Mouse (Mus musculus) granulocyte monocyte progenitor cell, adult 5-6 weeks (primary cell): ENCODE measurements around the gene Fgfr2. TPM values are rescaled to one million over a fixed set of nuclear protein-coding genes. Genes with fewer than 3 reads are reported as not detected.

Experiments
- ATAC-seq: replicated peaks from 2 replicates; pipeline ENCODE4 v1.8.0; 2016; ENCODE audit warnings: mild to moderate bottlenecking, moderate TSS enrichment, inconsistent platforms; ENCODE audit not compliant: poor library complexity, severe bottlenecking
- total RNA-seq, 2 experiments: library from RNA; stranded (forward) in 1 of 2; stranded (reverse) in 1 of 2; fragments of 200-712, 200-1000 nt in 1 of 2; fragments of >200 nt in 1 of 2; fragmentation: Nextera tagmentation in 1 of 2; gene quantifications; 2 replicates each; pipeline ENCODE4 v1.2.3; 2014 to 2017

The Fgfr2 gene
- total RNA-seq, 2 experiments from 2014 or later, result not detected

DNA sequence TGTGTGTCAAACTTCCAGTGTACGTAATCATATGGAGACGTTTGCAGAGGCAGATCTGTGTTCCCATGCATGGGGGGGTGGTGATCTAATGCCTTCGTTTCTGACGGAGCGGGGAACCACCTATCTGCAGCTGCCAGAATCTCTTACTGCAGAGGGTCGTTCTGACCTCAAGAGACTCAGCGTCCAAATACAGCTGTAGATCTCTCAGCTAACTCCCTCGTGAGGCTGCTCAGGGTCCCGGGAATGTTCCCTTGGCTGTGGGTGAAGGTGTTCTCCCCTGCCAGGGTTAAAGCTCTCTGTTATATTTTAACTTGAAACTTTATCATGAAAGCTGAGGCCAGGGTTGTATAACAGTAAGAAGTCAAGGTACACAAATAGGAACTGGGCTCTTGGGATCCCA, 2414.2 kb downstream of the Fgfr2 start:
- no peak for ATAC-seq

DNA sequence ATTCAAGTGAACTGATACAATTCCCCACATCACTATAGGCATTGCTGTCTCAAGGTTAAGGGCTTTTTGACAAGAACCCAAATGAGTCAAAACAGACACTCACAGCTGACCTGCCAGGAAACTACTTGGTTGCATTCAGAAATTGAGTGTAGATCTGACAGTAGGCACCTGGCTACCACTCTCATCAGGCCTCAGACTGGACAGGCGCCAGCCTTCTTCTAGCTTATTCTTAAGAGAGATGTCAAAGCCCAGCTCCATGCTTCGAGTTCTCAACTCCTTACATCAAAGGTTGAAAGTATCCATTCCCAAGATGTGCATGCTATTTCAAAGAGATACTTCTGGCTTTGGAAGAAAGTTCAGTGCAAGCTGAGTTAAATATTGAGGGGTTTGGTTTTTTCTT, 2417.9 kb downstream of the Fgfr2 start:
- ATAC-seq, result no peak

DNA sequence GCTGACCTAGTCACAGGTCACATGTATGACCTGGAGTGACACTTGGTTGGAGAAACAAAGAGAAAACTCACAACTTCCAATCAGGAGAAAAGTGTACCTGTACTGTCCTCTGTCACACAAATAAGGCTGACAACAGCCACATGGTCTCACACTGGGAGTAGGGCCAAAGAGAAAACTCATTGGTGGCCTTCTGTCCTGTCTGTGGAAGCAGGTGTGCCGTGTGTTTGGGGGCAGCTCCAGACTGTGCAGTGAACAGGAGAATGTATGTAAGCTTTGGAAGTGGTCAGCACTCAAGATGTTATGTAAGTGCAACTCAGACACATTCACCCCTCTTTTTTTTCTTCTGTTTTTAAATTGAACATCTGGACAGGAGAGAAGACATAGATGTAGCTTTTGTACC, 2421.8 kb downstream of the Fgfr2 start:
- no peak for ATAC-seq

DNA sequence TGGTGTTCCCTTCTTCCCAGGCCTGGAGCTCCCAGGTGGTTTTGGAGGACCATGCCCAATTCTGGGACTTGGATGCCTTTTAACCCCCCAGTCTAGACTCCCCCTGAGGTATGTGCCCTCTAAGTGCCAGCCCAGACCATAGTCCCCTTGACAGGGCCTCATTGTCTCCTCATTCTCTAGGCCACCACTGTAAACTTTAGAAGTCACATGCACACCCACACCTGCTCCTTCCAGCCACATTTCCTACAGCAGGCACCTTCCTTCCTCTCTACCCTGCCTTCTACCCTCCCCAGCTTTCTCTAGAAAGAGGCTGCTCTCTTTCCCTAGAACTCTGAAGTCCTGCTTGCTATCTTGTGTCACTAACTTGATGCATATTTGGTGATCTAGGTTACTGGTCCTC, 2424.7 kb downstream of the Fgfr2 start:
- ATAC-seq, result no peak

DNA sequence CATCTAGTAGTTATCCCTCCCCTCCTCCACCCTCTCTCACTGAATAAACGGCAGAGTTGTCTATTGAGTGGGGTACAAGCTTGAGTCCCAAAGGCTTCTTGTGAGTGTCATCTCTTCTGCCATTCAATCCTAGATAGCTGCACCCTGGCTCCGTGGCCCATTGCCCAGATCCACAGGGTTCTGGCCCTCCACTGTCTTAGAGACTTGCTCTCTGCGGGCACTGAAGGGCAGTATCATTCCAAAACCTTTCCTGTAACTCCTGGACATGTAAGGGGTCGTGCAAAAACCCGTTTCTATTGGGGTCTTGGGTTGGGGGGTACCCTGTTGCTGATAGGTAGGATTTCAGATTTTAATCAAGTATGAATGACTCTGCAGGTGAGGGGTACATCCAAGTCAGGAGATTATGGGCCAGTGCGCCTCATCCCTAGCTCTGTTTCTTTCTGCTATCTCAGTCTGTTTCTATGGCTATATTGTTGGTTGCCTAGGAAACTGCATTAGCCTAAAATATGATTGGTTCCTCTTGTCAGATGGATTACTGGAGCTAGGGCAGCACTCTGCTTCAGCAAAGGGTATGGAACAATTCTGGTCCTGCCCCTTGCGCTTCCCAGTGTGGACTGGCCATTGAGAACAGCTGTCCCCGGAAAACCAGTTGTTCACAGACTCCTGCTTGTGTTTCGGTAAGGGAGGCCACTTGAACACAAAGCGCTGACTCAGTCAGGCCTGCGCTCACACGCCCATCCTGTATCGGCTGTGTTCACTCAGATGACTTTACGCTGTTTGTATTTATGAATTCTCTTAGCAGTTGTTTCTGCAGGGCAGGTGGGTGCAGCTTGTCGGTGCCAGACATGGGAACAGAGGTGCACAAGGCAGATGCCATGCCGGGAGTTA, 2426.6 kb downstream of the Fgfr2 start:
- ATAC-seq, result no peak

DNA sequence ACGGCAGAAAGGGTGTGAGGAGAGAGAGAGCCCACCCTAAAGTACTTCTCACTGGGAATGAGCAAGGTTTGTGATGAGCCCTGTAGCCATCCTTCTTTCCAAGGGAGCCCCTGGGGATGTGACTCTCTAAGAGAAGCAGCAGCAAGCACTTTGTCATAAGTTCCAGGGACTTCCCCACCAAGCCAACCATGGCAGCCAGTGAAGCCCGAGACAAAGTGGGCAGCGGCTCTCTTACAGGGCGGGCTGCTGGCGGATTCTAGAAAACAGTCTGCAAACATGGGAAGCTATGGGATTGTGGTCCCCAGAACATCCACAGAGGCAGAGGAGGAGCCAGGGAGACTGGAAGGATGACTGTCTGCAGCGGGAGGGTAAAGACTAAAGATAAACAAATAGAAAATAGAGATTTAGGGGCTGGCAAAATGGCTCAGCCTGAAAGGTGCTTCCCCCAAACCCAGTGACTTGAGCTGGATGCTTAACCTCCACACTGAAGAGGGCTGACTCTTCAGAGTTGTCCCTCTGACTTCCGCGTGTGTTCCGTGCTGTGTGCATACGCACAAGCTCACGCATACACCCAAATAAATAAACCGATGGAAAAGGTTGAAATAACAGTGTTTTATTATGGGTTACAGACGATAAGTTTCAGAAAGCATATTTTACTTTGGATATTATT, 2427.3 kb downstream of the Fgfr2 start:
- ATAC-seq, result no peak

DNA sequence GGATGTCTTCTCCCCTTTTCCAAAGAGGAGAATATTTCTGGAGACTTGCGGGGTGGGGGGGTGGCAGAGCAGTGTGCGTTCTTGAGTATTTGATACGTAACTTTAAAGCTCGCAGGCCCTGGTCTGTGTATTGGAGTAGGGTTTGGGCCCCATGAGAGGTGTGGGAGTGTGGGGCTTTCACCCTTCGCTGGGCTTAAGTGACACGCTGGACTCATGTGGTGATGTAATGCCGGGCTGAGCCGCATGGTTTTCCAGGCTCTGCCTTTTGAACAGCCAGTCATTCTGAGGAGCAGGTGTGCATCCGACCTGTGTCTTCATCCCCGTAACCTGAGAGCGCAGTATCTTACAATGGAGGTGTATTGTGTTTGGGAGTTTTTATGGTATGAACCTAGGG, 2429.4 kb downstream of the Fgfr2 start:
- ATAC-seq, result no peak

DNA sequence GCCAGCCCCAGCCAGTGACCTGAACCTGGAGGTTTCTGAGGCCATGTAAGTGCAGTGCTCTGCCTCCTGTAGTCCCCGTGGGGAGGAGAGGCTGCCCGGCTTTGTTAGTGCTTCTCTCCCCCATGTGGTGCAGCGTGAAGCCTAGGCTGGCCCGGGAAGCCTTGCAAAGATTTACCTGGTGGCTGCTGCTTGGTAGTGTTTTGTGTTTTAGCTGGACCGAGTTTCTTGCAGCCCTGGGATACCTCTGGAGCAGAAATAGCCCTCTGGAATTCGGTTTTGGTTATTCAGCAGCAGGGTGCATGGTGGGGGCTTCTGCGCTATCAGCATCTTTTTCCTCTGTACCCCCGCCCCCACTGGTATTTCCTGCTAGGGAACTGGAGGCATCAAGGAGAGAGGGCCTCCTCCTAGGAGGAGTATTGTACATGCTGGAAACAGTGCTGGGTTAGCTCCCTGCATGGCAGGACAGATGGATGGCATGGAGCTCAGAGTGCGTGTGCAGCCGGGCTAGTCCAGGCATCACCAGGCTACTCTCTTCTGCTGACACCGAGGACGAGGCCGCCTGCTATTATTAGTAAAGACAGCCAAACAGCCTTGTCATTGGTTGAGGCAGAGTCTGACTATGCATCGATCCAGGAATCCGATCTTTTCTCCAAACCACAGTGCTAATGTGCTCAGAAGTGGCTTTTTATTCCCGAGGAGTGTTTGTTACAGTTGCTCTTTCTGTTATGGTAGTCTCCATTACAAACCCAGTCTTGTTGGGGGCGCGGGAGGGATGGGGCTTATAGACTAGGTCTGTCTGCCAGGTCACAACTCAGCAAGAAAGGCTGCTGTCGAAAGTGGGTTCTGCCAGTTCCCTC, 2430.0 kb downstream of the Fgfr2 start:
- no peak; the same call in 1 of the 2 replicates for ATAC-seq

DNA sequence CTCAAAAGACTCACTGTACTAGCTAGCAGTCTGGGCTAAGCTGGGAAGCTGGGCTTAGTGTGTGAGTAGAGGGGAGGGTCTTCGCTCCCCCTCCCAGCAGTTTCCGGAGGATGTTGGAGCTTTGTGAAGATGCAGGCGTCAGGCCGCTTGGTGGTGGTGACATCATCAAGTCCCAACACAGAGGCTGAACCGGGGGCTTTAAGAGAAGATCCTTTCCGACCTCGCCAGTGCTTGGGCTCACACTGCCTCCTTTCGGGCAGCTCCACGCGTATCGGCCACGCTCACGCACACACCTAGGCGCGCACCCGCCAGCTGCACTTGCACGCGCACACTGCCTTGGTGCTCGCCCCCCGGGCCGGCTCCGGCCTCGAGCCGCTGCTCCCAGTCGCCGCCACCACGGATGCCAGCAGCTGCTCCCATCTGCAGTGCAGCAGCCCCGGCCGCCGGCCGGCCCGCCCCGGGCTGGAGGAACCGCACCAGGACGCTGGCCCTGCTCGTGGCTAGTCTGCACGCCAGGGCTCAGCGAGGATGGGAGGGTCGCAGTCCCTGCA, 2430.7 kb downstream of the Fgfr2 start:
- peak; percentile 73 for ATAC-seq

DNA sequence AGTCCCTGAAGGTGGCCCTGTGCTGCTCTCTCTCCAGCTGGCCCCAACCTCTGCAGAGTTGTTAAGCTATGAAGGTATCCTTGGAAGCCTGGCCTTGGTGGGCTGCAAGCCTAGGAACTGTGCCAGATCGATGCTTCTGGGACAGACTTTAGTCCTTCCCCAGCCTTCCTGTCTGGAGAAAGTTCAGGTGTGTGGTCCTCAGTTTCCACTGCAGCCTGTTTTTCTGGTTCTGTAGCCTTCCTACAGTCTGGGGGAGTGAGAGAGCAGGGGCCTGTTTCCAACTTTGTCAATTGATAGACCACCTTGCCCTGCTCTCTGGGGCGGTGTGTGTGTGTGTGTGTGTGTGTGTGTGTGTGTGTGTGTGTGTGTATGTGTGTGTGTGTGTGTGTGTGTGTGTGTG, 2431.2 kb downstream of the Fgfr2 start:
- no peak for ATAC-seq

DNA sequence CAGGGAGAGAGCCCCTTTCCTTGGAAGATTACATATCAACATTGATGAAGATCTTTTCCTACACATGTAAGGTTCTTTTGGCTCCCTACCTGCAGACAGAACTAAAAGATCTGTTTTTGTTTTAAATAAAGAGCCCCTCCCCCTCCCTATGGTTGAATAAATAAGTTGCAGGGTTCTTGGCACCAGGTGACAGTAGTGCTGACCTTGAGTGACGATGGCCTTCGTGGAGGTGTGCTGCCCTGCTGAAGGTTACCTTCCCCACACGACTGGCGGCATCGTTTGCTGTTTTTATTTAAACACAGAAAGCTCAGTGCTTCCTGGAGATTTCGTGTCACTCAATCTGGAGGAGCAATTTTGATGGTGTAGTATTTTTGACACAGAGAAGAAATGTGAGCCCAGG, 2432.3 kb downstream of the Fgfr2 start:
- ATAC-seq, result no peak

DNA sequence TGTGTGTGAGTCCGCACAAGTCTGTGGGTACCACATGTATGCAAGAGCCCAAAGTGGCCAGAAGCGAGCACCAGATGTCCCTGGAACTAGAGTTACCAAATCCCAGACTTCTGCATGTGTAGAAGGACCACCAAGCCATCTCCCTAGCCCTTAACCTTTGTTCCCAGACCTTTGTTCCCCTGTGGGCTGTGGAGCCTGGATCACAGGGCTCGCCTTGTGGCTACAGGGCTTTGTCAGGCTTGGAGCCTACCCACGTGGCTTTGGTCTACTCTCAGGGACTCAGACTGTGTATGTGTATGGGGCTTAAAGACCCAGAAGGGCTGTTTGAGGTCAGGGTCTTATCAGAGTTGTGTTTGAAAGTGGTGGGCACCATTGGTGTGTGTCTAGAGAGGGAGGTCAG, 2434.5 kb downstream of the Fgfr2 start:
- no peak for ATAC-seq

DNA sequence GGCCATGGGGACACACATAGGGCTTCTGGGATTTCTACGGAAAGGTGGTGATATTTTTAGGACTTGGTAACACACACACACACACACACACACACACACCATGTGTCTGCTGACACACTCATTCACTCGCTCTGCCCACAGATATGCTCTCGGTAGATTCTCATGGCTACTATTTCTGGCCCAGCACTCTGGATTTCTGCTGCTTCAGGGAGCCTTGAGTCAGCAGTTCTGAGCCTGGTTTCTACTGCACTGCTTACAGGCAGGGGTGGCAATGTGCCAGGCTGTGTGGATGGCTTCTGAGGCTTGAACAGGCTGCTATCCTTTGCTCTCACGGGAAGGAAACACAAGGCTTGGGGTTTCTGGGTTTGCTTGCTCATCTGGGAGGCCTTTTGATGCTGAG, 2441.4 kb downstream of the Fgfr2 start:
- ATAC-seq, result no peak

DNA sequence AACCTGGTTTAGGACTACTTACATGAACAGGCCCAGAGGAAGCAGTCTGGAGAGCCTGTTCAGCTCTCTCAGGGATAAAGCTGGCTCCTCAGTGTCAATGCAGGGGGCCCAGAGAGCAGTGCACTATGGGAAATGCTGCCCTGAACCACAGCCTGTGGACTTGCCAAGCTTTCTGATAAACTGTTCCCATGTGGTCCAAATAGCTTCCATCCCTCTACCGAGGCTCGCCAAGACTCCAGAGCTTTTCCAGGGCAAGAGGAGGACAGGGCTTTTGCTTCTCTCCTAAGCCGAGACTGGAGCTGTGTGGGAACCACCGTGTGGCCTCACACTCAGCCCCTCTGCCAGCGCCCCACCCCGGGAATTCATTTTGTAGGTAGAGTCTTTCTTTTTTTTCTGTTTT, 2444.7 kb downstream of the Fgfr2 start:
- no peak for ATAC-seq

DNA sequence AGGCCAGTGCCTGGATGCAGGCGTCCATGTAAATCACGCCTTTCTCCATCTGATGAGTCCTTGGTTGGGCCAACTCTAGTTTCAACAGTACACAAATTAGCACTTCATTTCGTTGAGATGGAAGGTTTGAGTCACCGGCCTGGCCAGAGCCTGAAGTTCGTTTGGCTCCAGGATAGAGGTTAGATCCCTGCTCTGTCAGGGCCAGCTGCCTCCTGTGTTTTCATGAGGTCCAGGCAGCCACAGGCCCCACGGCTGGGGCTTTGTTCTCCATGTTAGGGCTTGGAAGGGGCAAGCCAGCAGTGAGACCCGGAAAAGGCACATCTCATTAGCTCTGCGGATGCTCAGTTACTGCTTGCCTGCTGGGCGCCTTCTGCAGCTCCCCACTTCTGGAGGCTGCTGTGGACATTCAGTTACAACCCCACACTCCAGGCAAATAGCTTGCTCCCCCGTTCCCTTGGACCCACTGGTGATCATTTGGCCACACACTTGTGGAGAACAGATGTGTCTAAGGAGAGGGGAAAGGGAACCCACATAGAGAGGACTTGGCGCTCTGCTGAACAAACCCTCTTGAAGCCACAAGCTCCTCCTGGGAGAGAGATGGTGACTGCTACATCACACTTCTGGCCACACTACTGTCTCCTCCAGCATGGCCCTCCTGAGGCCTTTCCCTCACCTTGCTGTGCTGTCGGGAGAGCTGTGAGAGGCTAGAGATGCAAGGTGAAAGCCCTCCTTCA, 2445.4 kb downstream of the Fgfr2 start:
- ATAC-seq, result no peak

DNA sequence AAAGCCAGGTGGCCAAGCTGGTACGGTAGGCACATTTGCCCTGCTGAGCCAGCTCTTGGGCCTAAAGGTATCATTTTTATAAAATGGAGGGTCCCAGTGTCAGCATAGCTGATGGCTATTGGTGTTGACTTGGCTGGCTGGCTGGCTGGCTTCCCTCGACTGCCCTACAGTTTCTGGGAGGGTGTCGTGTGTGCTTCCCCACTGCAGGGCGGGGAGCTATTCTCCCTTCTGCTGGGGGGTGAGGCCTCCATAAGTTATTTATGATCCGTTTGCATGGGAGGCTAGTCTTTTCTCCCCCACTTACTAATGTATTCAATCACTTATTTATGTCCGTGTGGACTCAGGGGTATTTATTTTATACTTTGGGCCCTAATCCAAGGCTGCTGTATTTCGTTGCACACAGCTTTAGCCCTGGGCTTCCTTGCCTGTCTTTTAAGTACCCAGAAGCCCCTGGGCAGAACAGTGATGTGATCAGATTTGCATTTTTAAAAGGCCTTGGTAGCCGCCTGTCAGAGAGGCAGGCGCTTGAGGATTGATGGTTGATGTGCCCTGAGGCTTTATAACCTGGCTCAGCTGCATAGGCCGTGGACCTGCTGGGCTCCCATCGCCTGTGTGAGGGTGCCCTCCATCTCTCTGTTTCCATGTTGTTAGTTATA, 2446.1 kb downstream of the Fgfr2 start:
- ATAC-seq, result no peak

DNA sequence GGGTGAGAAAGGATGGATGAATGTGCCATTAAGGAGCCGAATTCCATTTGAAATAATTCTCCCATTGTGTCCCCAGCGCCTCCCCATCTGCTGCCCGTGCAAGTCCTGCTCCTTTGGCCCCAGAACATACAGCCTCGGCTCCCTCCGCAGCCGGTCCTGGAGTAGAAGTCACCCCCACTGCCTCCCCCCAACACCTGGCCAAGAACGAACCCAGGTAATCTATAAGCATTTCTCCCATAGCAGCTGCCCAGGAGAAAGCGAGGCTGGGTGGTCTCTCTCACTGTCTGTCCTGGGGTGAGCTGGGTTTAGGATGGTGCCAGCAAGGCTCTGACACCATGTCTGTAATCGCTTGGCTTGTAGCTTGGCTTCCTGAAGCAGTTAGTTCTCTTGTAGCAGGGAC, 2448.6 kb downstream of the Fgfr2 start:
- no peak for ATAC-seq

DNA sequence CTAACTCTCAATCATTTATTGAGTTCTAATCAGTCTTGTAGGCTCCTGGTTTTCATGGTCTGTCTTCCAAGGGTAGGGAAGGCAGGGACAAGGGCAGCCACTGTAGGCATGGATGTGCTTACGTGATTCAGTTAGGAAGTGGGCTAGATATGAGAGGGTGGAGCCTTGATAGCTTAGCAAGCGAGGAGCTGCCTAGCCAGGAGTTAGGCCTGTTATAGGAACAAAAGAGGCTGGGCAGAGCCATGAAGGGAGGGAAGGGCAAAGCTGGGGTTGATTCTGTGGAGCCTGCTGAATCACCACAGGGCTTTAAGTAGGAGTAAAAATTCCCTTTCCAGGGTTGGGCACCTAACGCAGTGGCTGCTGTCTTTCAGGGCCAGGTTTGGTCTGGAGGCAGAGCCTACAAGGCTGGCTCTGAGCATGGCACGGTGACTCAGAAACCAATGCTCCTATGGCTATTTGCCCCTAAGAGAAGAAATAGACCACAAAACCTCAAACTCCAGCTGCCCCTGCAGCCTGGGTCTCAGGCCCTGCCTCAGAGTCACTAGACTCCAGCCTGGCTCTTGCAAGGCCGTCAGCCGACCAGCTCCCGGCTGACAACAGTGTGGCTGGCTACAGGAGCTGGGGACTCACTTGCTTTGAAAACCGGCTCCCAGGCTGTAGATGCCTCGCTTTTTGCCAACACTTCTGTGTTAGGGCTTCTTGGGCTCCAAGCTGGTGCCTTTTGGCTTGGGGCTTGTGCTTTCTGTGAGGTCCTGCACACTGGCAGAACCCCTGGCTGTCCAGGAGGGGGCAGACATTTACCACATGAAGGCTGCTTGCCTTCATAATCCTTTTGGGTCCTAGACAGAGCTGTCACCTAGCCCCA, 2449.7 kb downstream of the Fgfr2 start:
- ATAC-seq, result peak; percentile 74
